Mouse (Mus musculus): ENCODE measurements around the gene Ano4. TPM values are rescaled to one million over a fixed set of nuclear protein-coding genes. Genes with fewer than 3 reads are reported as not detected.
A peak's percentile ranks its signal among the peaks of the same experiment; 100 is the strongest.

Gene Ano4
- total RNA-seq (2014; rRNA removed) (0.09 and 0.13 TPM in 2 replicates), polyA plus RNA-seq (2012; rRNA removed) (0.07 TPM in 1 of 2 replicates, not detected in the other)

GRCm38 (mm10) chr10:89344491-89345195, at the start of gene Ano4:
TSS of gene Ano4 (minus strand) at chr10:89344762.
- no peaks in the 10 kb centered on the region for H3K4me1 ChIP-seq (ENCODE audit: control insufficient read depth, insufficient read depth, low read length)
- H3K4me3 ChIP-seq (ENCODE audit: insufficient read depth, low read depth, low read length) = peak within 1 kb of the TSS; percentile 18; the same call in 1 of the 2 replicates
- H3K79me2 ChIP-seq (ENCODE audit: control insufficient read depth, insufficient read depth, low read length) = no peaks in the 10 kb centered on the region
- peaks cover 9% of the 10 kb centered on the region for H3K27me3 ChIP-seq (ENCODE audit: control insufficient read depth, insufficient read depth, low read length)
- no peak within 1 kb of the TSS for H3K27ac ChIP-seq (replicated peaks; ENCODE audit: insufficient read depth, low read depth, low read length)
- no peaks in the 10 kb centered on the region for H3K36me3 ChIP-seq (ENCODE audit: control insufficient read depth, insufficient read depth, low read length)
- DNase-seq (ENCODE audit: extremely low read depth, low read depth, low spot score) = no peak
- WGBS = 2% methylated on average over 70 of the region's 70 CpGs
- H3K9ac ChIP-seq (ENCODE audit: low read depth, low read length) = peak within 1 kb of the TSS; percentile 35; the same call in 1 of the 2 replicates
- TF ChIP-seq POLR2A (IDR thresholded peaks at IDR 0.05; ENCODE audit: extremely low read depth, insufficient read depth, low read length) (no peak), CTCF (IDR thresholded peaks at IDR 0.05; ENCODE audit: low read depth, low read length) (no peak)

- no peak overlapping the region for H3K4me3 ChIP-seq (ENCODE audit: insufficient read depth, low read depth, low read length)
- no peaks in the 10 kb centered on the region for H3K36me3 ChIP-seq (ENCODE audit: control insufficient read depth, insufficient read depth, low read length)
- H3K27me3 ChIP-seq (ENCODE audit: control insufficient read depth, insufficient read depth, low read length) = no peaks in the 10 kb centered on the region
- no peaks in the 10 kb centered on the region; the same call in 1 of the 2 replicates for H3K4me1 ChIP-seq (ENCODE audit: control insufficient read depth, insufficient read depth, low read length)
- 48% methylated on average over 4 of the region's 4 CpGs for WGBS
- no peak overlapping the region for H3K27ac ChIP-seq (replicated peaks; ENCODE audit: insufficient read depth, low read depth, low read length)
- no peak for DNase-seq (ENCODE audit: extremely low read depth, low read depth, low spot score)
- H3K79me2 ChIP-seq (ENCODE audit: control insufficient read depth, insufficient read depth, low read length) = no peaks in the 10 kb centered on the region
- TF ChIP-seq CTCF (IDR thresholded peaks at IDR 0.05; ENCODE audit: low read depth, low read length) (no peak), POLR2A (IDR thresholded peaks at IDR 0.05; ENCODE audit: extremely low read depth, insufficient read depth, low read length) (no peak)
- H3K9ac ChIP-seq (ENCODE audit: low read depth, low read length) = no peak overlapping the region
These were observed 48.1 kb upstream of the Ano4 start for GRCm38 (mm10) chr10:89392687-89393086.

GRCm38 (mm10) chr10:89391571-89392163, 47.1 kb upstream of the Ano4 start:
- no peaks in the 10 kb centered on the region for H3K4me1 ChIP-seq (ENCODE audit: control insufficient read depth, insufficient read depth, low read length)
- H3K36me3 ChIP-seq (ENCODE audit: control insufficient read depth, insufficient read depth, low read length) = no peaks in the 10 kb centered on the region
- no peak overlapping the region for H3K4me3 ChIP-seq (ENCODE audit: insufficient read depth, low read depth, low read length)
- H3K27ac ChIP-seq (replicated peaks; ENCODE audit: insufficient read depth, low read depth, low read length) = no peak overlapping the region
- WGBS = 96% methylated on average over 4 of the region's 4 CpGs
- no peak for TF ChIP-seq POLR2A (IDR thresholded peaks at IDR 0.05; ENCODE audit: extremely low read depth, insufficient read depth, low read length)
- no peak for TF ChIP-seq CTCF (IDR thresholded peaks at IDR 0.05; ENCODE audit: low read depth, low read length)
- no peaks in the 10 kb centered on the region for H3K79me2 ChIP-seq (ENCODE audit: control insufficient read depth, insufficient read depth, low read length)
- no peak for DNase-seq (ENCODE audit: extremely low read depth, low read depth, low spot score)
- H3K9ac ChIP-seq (ENCODE audit: low read depth, low read length) = no peak overlapping the region
- no peaks in the 10 kb centered on the region for H3K27me3 ChIP-seq (ENCODE audit: control insufficient read depth, insufficient read depth, low read length)

GRCm38 (mm10) chr10:89386461-89386860, 41.9 kb upstream of the Ano4 start:
- no peaks in the 10 kb centered on the region for H3K4me1 ChIP-seq (ENCODE audit: control insufficient read depth, insufficient read depth, low read length)
- TF ChIP-seq POLR2A (IDR thresholded peaks at IDR 0.05; ENCODE audit: extremely low read depth, insufficient read depth, low read length) = no peak
- TF ChIP-seq CTCF (IDR thresholded peaks at IDR 0.05; ENCODE audit: low read depth, low read length) = no peak
- DNase-seq (ENCODE audit: extremely low read depth, low read depth, low spot score) = no peak
- H3K27ac ChIP-seq (replicated peaks; ENCODE audit: insufficient read depth, low read depth, low read length) = no peak overlapping the region
- no peaks in the 10 kb centered on the region for H3K27me3 ChIP-seq (ENCODE audit: control insufficient read depth, insufficient read depth, low read length)
- H3K4me3 ChIP-seq (ENCODE audit: insufficient read depth, low read depth, low read length) = no peak overlapping the region
- H3K9ac ChIP-seq (ENCODE audit: low read depth, low read length) = no peak overlapping the region
- H3K36me3 ChIP-seq (ENCODE audit: control insufficient read depth, insufficient read depth, low read length) = no peaks in the 10 kb centered on the region
- WGBS = 69% methylated on average over 3 of the region's 3 CpGs
- no peaks in the 10 kb centered on the region for H3K79me2 ChIP-seq (ENCODE audit: control insufficient read depth, insufficient read depth, low read length)

GRCm38 (mm10) chr10:89383462-89383861, 38.9 kb upstream of the Ano4 start:
- 7% methylated on average over 5 of the region's 5 CpGs for WGBS
- DNase-seq (ENCODE audit: extremely low read depth, low read depth, low spot score) = peak; percentile 50
- Histone ChIP-seq H3K9ac (ENCODE audit: low read depth, low read length) (no peak overlapping the region), H3K4me3 (ENCODE audit: insufficient read depth, low read depth, low read length) (no peak overlapping the region), H3K36me3 (ENCODE audit: control insufficient read depth, insufficient read depth, low read length) (no peaks in the 10 kb centered on the region), H3K4me1 (ENCODE audit: control insufficient read depth, insufficient read depth, low read length) (no peaks in the 10 kb centered on the region), H3K27ac (replicated peaks; ENCODE audit: insufficient read depth, low read depth, low read length) (no peak overlapping the region), H3K27me3 (ENCODE audit: control insufficient read depth, insufficient read depth, low read length) (no peaks in the 10 kb centered on the region), H3K79me2 (ENCODE audit: control insufficient read depth, insufficient read depth, low read length) (no peaks in the 10 kb centered on the region)
- TF ChIP-seq CTCF (IDR thresholded peaks at IDR 0.05; ENCODE audit: low read depth, low read length) (peak; percentile 92), POLR2A (IDR thresholded peaks at IDR 0.05; ENCODE audit: extremely low read depth, insufficient read depth, low read length) (no peak)

GRCm38 (mm10) chr10:89377750-89378149, 33.2 kb upstream of the Ano4 start:
- Histone ChIP-seq H3K27me3 (ENCODE audit: control insufficient read depth, insufficient read depth, low read length) (no peaks in the 10 kb centered on the region), H3K4me1 (ENCODE audit: control insufficient read depth, insufficient read depth, low read length) (no peaks in the 10 kb centered on the region), H3K36me3 (ENCODE audit: control insufficient read depth, insufficient read depth, low read length) (no peaks in the 10 kb centered on the region), H3K79me2 (ENCODE audit: control insufficient read depth, insufficient read depth, low read length) (no peaks in the 10 kb centered on the region), H3K9ac (ENCODE audit: low read depth, low read length) (no peak overlapping the region), H3K27ac (replicated peaks; ENCODE audit: insufficient read depth, low read depth, low read length) (no peak overlapping the region), H3K4me3 (ENCODE audit: insufficient read depth, low read depth, low read length) (no peak overlapping the region)
- WGBS = 72% methylated on average over 4 of the region's 4 CpGs
- TF ChIP-seq POLR2A (IDR thresholded peaks at IDR 0.05; ENCODE audit: extremely low read depth, insufficient read depth, low read length) (no peak), CTCF (IDR thresholded peaks at IDR 0.05; ENCODE audit: low read depth, low read length) (no peak)
- no peak for DNase-seq (ENCODE audit: extremely low read depth, low read depth, low spot score)
